Mouse (Mus musculus) ES-CJ7 (cell line): ENCODE data around the gene Arfgap3.
"Not testable (repeated sequence)": the region's sequence is repeated elsewhere in the genome, so short reads cannot be mapped to it uniquely, and the experiment has no call there.

Source experiments
- DNase-seq: peaks from one replicate; pipeline ENCODE4 v3.0.0; 2011; ENCODE audit warnings: low read depth, low spot score

Arfgap3 gene

GRCm38 (mm10) chr15:83345898-83346529, 4.0 kb downstream of the Arfgap3 start:
- peak; percentile 51 for DNase-seq

GRCm38 (mm10) chr15:83344956-83345355, 5.1 kb downstream of the Arfgap3 start:
- DNase-seq: no peak

- no peak for DNase-seq
These were observed 5.9 kb downstream of the Arfgap3 start for GRCm38 (mm10) chr15:83344157-83344556.

- DNase-seq: no peak
These were observed 11.1 kb downstream of the Arfgap3 start for GRCm38 (mm10) chr15:83338908-83339307.

GRCm38 (mm10) chr15:83337903-83338870, 11.9 kb downstream of the Arfgap3 start:
- no peak for DNase-seq

- DNase-seq: peak; percentile 69
These were observed 17.7 kb downstream of the Arfgap3 start for GRCm38 (mm10) chr15:83332373-83332772.

GRCm38 (mm10) chr15:83328952-83329351, 21.1 kb downstream of the Arfgap3 start:
- no peak for DNase-seq

- no peak for DNase-seq
These were observed 27.0 kb downstream of the Arfgap3 start for GRCm38 (mm10) chr15:83323071-83323470.

- DNase-seq: no peak
These were observed 35.1 kb downstream of the Arfgap3 start for GRCm38 (mm10) chr15:83314914-83315313.

- no peak for DNase-seq
These were observed 40.2 kb downstream of the Arfgap3 start for GRCm38 (mm10) chr15:83309878-83310277.

GRCm38 (mm10) chr15:83308708-83309107, 41.3 kb downstream of the Arfgap3 start:
- not testable (repeated sequence) for DNase-seq

GRCm38 (mm10) chr15:83306181-83306580, 43.9 kb downstream of the Arfgap3 start:
- no peak for DNase-seq

GRCm38 (mm10) chr15:83305192-83305921, 44.7 kb downstream of the Arfgap3 start:
- DNase-seq: peak; percentile 62

GRCm38 (mm10) chr15:83304804-83305191, 45.2 kb downstream of the Arfgap3 start:
- DNase-seq: peak; percentile 21

- no peak for DNase-seq
These were observed 46.2 kb downstream of the Arfgap3 start for GRCm38 (mm10) chr15:83303656-83304484.

GRCm38 (mm10) chr15:83299916-83300582, 50.0 kb downstream of the Arfgap3 start:
- DNase-seq: no peak

GRCm38 (mm10) chr15:83299450-83299849, 50.6 kb downstream of the Arfgap3 start:
- no peak for DNase-seq

GRCm38 (mm10) chr15:83298810-83299209, 51.2 kb downstream of the Arfgap3 start:
- no peak for DNase-seq

- DNase-seq: no peak
These were observed 51.7 kb downstream of the Arfgap3 start for GRCm38 (mm10) chr15:83298313-83298712.

GRCm38 (mm10) chr15:83296771-83297311, 53.2 kb downstream of the Arfgap3 start:
- DNase-seq: no peak
